Mouse (Mus musculus) cerebellum, adult 2 months (tissue): ENCODE data around the gene Prkcz.
A peak's percentile ranks its signal among the peaks of the same experiment; 100 is the strongest.

Experiments used
- CTCF ChIP-seq: fragments of 200-500 bp; IDR thresholded peaks from 2 replicates; pipeline ENCODE4 v1.5.1; 2011; ENCODE audit warnings: low read depth, mild to moderate bottlenecking, control low read depth, low read length, moderate library complexity, borderline replicate concordance; ENCODE audit not compliant: insufficient read depth
- POLR2A ChIP-seq: fragments of 200-500 bp; IDR thresholded peaks from 2 replicates; pipeline ENCODE4 v1.6.1; 2011; ENCODE audit warnings: low read length, control low read depth, borderline replicate concordance; ENCODE audit not compliant: insufficient read depth

GRCm38 (mm10) chr4:155357601-155358000 is 3.6 kb downstream of the Prkcz start:
- TF ChIP-seq POLR2A (no peak), CTCF (peak; percentile 54; the same call in 1 of the 2 replicates)
